Mouse (Mus musculus): ENCODE measurements around the gene Papss2.

The Papss2 gene

DNA sequence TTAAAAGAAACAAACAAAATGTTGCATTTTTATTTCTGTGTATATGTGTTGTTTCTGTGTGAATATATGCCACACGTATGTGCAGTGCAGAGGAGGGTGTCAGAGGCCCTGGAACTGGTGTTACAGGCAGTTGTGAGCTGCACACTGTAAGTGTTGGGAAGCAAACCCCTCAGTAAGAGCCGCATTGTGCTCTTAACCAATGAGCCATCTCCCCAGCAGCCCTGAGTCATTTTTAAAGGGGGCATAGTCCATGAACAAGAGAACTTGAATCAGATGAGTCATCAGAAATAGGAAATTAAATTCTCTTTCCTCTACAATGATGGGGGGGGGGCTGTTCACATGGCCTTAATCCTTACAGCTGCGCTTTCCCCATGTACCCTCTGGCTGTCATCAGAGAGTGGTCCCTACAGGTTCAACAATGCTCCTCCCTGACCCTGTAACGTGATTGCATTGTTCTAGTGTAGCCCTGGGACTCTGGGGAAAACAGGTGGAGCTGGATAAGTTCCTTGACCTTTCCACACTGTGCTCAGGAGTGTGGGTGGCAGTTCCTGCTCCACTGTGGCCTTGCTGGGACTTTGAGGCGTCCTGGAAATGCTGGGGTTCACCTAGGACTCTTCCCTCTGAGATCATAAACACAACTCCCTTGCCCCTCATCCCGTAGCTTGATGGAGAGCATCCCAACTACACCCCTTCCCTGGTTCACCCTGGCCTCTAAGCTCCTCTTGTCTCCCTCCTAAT, 5.6 kb downstream of the Papss2 start:
- DNase-seq = no peak

DNA sequence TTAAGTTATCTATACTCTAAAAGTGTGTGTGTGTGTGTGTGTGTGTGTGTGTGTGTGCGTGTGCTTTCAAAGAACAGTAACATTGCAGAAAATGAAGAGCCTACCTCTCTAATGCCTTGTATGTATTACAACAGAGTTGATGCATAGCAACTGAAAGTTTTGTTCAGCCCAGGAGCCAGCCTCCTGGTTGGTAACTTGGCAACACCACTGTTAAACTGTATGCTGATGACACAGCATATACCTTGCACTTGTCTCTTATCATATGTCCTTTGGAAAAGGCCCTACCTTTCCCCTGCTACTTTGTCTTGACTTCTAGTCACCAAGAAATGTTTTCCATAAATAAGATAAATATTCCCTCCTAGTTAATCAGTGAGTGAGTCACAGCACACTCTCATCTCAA, 7.9 kb downstream of the Papss2 start:
- DNase-seq = no peak

DNA sequence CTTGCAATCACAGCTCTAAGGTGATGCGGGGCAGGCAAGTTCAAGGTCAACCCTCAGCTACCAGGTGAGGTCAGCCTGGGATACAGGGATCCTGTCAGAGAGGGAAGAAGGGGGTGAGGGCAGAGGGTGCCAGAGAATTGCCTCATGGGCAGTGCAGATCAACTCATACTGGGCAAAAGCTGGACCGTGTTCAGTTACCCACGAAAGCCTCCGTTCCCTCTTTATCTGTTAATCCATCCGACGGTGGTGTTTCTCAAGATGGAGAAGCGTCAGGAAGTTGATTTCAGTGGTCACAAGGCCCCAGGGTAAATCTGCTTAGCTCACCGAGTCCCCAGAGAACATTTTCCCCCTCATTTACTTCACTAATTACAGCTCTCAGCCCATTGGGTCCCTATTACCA, 8.5 kb downstream of the Papss2 start:
- no peak for DNase-seq

DNA sequence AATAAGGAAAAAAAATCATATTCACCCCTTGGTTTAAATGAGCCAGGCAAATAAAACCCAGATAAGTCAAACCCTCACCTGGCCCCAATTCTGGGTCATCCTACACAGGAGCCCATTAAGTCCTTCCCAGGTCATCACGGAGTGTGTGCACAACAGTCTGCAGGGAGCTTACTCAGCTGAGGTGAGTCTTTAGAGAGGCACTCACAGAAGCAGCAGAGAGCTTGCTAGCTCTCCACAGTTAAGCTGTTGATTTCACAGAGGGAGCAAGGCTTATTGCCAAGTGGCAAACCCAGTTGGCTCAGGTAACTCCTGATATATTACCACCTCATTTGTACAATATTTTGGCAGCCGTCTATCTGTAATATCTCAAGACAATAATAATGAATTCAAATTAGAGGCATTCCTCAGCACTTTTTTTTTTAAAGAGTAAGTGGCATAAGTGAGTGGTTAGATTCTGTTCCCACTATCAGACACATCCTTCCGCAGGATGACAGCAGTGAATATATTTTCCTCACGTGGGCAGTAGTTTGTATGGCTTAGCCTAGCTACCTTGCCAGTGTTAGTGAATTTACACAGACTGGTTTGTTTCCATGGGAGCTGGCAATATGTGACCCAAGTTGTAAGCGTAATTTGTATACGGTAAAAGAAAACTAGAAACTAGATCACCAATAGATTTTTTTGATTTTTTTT, 9.1 kb downstream of the Papss2 start:
- DNase-seq = no peak

DNA sequence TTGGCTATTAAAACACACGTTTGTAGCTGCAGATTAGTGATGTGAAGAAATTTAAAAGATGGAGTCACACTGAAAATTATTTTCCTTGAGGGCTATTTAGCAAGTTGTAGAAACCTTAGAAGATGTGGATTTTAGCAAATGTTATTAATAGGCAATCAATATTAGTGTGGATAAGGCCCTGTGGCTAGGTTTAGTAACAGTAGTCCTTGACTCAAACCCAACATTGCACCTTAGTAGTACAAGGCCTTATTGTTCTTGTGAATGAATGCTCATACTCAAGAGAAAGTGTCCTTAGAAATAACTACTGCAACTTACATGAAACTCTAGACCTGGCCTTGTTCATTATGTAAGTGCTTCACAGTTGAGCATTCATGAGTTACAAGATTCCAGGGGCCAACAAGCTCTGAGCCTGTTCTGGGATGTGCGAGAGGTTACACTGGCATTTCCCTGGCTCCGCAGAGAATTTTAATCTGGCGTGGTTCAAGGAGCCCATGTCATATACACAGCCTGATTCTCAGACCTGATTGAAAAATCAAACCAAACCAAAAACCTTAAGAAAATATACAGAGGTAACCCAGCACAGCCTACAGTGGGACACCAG, 10.7 kb downstream of the Papss2 start:
- DNase-seq = no peak

DNA sequence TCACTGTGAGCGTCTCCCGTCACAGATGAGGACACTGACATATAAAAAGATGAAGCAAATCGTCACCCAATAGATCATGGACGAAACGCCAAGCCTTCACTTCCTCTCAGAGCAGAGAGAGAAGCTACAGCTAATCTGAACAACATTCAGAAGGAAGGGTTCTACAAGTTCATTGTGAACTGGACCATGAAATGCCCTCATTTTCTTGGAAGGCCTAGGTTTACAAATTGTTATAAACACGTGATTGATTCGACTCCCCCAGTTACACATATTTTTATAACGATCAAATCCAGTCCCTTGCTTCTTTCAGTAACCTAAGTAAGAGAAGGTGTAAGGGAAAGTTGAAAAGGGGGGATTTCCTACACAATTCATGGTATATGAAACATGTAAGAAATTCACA, 11.4 kb downstream of the Papss2 start:
- no peak for DNase-seq

DNA sequence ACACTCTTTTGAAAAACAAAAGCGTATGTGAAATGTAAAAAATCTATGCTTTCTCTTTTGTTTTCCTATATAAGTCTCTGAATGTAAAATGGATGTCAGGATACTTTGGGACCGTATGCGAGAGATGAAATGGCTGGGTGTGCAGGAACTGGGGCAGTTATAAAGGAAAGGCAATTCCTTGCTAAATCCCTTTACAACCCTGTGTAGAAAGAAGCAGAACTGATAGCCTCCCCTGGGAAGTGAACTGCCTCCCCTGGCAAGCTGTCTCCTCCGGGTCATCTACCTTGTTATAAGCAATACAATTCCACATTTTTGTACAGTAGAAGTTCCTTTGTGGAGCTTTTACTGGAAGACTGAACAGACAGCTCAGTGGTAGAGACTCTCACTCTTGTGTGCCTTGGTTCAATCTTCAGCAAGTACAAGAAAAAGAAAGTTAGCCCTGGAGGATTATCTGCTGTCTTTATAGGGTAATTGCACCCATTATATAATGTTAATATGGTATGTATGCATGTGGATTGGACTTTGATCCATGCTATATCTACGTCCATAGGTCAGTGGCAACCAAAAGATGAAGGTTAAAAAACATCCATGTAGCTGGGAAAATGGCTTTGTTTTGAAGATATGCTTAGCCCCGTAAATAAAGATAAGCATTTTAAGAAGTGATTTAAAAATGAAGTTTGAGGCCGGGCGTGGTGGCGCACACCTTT, 15.9 kb downstream of the Papss2 start:
- no peak for DNase-seq

DNA sequence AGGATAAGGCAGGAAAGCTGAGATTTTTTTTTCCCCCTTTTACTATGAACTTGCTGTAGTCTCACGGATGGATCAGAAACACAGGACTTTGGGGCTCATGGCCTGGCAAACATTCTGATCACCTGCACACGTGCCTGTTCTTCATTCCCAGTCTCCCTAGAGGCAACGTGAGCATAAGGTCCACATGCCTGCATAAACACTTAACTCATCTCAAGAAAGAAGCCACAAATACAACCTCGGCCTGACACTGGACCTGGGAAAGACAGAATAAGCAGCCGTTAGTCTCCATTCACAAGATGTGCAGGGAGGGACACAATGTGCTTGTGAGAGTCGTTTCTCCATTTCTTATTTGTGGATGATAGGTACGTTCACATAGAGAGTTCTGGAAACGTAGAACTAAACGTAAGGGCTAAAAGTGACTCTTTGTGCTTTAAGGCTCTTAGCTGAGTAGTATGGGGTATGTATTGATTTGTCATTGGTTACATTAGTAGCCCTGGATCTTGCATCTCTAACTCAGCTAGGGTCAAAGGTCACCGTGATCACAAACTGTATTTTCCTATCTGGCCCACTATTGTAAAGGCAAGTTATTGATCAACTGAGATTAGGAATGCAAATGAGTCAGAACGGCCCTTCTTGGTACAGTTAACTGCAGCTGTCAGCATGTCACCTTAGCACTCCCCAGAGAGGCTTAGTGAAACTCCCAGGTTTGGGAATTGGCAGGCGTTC, 18.6 kb downstream of the Papss2 start:
- no peak for DNase-seq

DNA sequence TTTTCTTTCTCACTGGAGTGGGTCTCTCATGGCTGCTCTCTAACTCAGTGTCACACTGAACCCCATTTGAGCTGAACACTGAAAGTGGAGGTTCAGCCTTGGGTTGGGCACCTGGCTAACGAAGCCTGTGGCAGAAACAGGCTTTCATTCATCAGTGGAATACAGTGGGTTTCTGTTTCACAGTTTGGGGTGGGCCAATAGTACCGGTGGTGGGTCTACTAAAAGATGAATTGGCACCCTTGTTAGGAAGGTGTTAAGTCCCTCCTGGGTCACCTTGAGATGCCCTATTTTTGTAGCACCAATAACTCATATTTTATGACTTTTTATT, 19.1 kb downstream of the Papss2 start:
- no peak for DNase-seq

DNA sequence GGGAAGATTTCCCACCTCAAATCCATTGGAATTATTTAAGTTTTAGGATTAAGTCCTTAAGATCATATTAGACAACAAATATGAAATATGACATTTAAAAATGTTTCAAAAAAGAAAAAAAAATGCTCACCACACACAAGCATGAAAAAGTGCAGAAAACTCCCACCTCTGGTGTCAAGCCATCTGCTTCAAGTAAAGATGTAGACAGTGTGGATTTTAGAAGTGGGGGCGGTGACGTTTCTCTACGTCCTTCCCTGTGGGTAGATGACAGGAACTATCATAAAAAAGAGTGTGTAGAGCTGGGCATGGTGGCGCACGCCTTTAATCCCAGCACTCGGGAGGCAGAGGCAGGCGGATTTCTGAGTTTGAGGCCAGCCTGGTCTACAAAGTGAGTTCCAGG, 21.1 kb downstream of the Papss2 start:
- DNase-seq = no peak

DNA sequence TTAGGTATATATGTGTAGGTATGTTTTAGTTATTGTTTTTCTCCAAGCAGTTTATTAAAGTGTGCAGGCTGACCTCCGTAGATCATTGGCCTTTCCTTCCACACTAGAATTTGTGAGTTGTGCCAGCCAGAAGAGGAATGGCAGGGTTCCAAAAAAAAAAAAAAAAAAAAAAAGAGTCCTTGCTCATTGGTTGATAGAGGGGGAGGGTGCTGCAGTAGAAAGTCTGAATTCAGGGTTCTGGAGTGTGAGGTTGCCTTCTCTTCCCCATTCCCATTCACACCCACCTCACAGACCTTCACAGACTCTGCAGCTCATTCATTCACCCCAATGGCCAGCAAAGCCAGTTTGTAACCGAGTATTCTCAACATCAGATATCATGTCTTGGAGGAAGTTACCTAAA, 24.1 kb downstream of the Papss2 start:
- DNase-seq = no peak

DNA sequence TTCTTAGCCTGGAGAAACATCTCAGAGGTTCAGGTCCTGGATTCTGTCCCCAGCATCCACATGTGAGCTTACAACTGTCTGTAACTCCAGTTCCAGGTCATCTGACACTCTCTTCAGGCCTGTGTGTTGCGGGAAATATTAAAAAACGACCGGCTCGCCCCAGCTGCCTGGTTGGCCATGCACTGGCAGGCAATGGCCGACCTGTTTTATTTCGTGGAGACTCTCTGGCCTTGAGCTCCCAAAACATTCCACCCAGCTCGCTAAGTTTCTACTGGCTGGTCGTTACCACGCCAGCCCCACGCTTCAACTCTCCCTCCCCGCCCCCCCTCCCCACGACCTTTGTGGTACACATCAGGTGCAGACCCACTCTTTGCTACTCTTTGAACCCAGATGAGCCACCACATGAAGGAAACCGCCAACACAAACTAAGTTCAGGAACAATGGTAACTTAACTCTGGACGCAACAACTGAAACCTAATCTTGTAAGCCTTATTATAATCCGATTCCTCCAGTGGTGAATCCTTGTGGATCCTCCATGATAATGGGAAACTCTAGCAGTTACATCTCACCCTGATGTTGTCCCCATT, 25.4 kb downstream of the Papss2 start:
- no peak for DNase-seq

DNA sequence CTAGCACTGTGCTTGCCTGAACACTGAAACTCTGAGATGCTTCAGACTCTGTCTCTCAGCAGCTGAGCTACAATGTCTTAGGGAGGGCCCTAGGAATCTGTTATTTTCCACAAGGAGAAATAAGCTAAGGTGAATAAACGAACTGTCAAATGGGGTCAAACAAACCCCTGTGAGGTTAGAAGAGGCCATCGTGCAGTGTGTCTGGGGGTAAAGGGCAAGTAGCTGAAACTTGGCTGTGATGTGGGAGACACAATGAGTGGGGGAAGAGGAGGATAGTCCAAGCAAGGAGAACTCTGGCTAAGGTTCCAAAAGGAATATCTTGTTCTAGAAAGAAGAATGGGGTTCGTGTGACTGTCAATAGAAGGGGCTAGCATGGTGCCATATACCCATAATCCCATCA, 26.6 kb downstream of the Papss2 start:
- DNase-seq = no peak

DNA sequence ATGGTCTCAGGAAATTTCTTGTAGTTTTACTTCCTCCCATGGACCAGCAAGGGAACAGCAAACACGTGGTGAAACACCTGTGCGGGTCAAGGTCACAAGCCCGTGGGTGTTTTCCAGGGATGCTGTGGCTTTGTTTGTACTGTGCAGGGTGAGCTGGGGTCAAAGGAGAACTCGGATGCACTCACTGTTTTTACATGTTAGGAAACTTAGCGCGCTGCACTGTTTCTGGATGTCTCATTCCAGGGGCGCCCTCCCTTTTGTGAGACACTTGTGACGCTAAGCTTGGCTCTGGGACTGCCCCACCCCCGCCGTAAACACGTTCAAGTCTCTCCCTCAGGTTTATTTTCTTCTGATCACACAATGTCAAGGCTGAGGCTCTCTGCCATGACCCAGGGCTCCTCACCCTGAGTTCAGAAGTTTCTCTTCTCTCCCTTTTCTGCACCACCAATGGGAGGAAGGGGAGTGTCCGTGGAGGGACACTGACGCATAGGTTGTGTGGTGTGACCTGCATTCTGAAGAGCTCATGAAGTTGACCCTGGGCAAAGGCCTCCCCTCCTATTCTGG, 31.3 kb downstream of the Papss2 start:
- no peak for DNase-seq

DNA sequence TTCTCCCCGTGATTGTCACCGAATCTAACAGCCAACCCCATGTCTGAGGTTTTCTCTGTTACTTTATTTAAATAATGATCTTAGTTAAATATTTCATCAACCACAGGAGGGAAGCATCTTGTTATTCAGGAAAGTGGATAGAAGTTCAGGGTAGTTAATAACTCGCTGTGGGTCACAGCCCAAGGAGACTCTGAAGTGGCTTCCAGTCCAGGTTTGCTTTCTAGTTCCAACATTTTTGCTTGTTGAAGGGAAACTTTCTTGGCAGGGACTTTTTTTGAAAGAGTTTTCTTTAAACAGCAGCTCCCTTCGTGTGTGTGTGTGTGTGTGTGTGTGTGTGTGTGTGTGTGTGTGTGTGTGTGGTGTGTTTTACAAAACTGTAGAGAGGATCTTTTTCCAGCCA, 32.0 kb downstream of the Papss2 start:
- DNase-seq = no peak

DNA sequence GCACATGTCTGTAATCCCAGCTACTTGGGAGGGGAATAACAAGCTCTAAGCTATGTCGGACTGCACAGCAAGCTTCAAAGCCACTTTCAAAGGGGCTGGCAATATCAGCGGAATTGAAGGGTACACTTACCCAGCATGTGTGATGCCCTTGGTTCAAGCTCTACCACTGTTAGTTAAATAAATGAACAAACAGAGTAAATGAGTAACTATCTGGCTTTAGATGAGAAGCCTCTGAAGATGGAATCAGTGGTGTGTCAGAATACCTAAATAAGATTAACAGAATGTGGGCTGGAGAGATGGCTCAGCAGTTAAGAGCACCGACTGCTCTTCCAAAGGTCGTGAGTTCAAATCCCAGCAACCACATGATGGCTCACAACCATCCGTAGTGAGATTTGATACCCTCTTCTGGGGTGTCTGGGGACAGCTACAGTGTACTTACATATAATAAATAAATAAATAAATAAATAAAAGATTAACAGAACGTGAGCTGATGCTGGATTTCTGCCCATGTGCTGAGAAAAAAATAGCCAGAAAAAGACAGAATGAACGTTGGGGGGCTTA, 33.1 kb downstream of the Papss2 start:
- no peak for DNase-seq

DNA sequence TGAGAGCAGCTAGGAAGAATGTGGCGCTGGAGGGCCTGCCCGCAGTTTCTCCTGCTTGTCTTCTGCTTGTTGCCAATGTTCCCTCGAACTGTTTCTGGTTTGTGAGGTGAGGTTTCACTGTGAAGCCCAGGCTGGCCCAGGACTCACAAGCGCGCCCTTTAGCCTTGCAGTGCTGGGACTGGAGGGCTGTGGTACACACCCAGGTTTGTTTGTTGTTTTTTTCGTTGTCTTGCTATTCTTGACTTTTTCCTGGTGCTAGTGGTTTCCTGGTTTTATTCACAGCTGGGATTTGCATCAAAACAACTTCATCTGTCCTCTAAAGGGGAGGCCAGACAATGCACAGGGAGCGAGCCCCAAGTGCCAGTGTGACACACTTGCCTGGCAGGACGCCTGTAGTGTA, 39.3 kb downstream of the Papss2 start:
- DNase-seq = no peak

DNA sequence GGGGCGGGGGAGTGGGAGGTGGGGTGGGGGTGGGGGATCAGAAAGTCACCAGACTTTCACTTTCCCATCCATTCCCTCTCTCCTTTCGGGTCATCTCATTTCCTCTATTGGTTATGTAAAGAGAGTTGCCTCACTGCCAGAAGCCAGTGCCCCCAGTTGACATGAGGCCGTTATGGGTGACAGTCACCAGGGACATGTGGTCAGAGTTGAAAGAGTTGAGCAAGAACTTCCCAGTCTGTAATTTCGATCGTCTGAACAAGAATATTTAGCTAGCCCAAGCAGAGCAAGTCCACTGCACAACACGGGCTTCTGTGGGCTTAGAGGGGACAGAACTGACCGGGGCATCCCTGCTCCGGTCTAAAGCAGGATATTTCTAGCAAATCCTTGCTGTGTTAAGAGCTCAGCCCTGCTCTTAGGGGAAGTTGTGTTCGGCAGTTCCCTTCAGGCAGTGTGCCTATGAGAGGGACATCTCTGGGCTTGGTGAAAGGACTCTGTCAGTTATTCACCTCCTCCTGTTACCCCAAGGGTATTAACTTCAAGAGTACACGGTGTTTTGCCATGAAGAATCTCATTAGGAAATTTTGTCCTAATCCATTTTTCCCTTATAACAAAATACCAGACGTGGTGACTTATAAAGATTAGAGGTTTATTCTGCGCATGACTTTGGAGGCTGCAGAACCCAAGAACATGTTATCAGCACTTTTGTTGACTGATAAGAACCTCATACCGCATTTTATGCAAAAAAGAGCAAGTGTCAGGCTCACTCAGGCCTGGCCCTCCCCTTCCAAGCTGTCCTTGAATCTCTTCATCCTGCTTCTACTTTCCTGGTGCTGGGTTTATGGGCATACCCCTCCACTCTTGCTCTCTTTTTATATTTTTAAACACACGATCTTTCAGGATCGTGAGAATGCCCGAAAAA, 42.0 kb downstream of the Papss2 start:
- peak; percentile 33 to 35 for DNase-seq

DNA sequence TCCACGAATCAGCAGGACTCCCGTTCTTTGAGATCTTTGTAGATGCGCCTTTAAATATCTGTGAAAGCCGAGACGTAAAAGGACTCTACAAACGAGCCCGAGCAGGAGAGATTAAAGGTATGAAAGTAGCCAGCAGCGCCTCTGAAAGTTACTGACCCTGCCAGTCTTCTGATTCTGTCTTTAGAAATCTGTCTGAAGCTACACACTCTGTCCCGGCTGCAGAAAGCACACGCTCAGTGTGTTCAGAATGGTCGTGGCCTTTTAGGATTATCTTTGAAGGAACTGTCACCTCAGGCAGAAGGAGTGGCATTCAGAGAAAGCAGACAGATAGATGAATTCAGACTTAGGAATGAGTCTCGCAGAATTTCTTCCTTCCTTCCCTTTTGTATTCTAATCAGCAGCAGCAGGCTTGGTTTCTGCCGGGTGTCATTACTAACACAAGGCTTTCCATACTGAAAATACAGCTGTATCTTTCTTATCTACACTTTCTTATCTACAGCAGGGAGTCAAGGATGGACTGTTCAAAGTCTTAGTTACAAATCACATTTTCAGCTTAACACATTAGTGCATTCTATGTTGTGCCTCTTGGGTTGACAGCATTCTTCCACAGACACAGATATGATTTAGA, 42.8 kb downstream of the Papss2 start:
- no peak for DNase-seq

DNA sequence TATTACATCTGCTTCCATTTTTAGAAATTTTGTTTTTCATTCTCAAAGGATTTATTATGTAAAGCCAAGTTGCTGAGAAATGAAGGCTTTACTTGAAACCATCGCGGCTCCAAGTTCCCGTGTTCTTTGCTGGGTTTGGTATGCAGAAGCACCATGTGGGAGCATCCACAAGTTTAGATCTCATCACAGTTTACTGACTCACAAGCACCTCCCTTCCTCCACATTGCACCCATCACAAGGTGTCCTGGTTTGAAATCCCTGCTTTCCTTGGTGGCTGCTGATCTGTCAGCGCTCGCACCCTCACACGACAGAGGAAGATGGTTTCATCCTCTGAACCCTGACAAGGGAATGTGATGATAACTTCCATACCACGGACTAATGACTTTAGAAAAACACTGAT, 45.9 kb downstream of the Papss2 start:
- DNase-seq = no peak

DNA sequence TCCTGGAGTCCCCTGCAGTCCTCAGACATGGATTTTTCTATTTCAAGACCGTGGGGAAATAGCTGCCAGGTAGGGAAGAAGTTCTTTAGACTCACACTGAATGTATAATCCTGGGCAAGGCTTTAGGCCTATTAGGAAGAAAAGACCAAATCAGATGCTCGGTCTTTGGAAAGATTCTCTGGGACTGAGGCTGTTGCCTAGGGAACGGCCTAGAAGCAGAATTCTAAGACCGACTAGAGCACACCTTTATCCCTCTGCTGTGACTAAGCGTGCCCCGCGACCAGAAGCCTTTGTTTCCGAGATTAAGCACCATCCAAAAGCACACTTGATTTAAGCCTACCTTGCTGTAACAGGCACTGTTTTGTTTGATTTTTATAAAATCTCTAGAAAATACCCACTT, 46.4 kb downstream of the Papss2 start:
- DNase-seq = no peak

All from lung, postnatal 4 days (tissue).